9 mouse cellular contexts compared by ENCODE assay signal in genomic region chr5:99348257-99348849, GRCm38 (mm10).
DNase-seq lines count a peak whose midpoint lies in the region; ATAC-seq and TF ChIP-seq lines count a peak whose summit lies in the region.
"Had no signal": no experiment of that assay in that cellular context is flagged by ENCODE, and none has a peak within 500 bp of the region (broad histone marks: within the 10 kb centered on the region; RNA-seq: fewer than 3 reads in every experiment).

No protein-coding gene starts in this region.

- ATAC-seq in forebrain, postnatal 0 days = no peak
- ATAC-seq in forebrain, embryonic 11.5 days (replicated peaks; ENCODE audit: low FRiP score) = no peak
- no peak for ATAC-seq in megakaryocyte-erythroid progenitor cell, adult 5-6 weeks (replicated peaks; ENCODE audit: low FRiP score, low TSS enrichment, poor library complexity, severe bottlenecking)
- ATAC-seq in erythroblast, adult 5-6 weeks (replicated peaks; ENCODE audit: low FRiP score, poor library complexity, severe bottlenecking) = no peak

- H3K9ac ChIP-seq in forebrain, postnatal 0 days = no peak overlapping the region
- no peak overlapping the region for H3K9ac ChIP-seq in forebrain, embryonic 11.5 days (ENCODE audit: low read length)

- H3K4me3 ChIP-seq in forebrain, postnatal 0 days (ENCODE audit: low read depth, low read length) = no peak overlapping the region
- no peak overlapping the region for H3K4me3 ChIP-seq in forebrain, embryonic 11.5 days (ENCODE audit: low read depth, low read length)

- no peak for TF ChIP-seq CTCF in forebrain, postnatal 0 days (IDR thresholded peaks at IDR 0.05; ENCODE audit: low read depth)

- peak; percentile 30 for DNase-seq in forebrain, postnatal 0 days
- DNase-seq in forebrain, embryonic 11.5 days (ENCODE audit: low spot score) = no peak
- peak; percentile 67 for DNase-seq in urinary bladder, postnatal 14 days (ENCODE audit: low spot score)
- no peak for DNase-seq in urinary bladder, adult 2 months (ENCODE audit: low spot score)
- peak; percentile 80 to 81 for DNase-seq in heart, postnatal 36 days
- DNase-seq in frontal cortex, postnatal 14 days (ENCODE audit: low spot score in 2 of 2) = no peak

- no peak overlapping the region for H3K27ac ChIP-seq in forebrain, postnatal 0 days (ENCODE audit: low read depth, low read length)
- H3K27ac ChIP-seq in forebrain, embryonic 11.5 days (ENCODE audit: low read depth, low read length) = no peak overlapping the region
- H3K27ac ChIP-seq: kidney, postnatal 0 days had no signal

- no peaks in the 10 kb centered on the region; the same call in 1 of the 2 replicates for H3K4me1 ChIP-seq in forebrain, postnatal 0 days (ENCODE audit: insufficient read depth)
- H3K4me1 ChIP-seq in forebrain, embryonic 11.5 days (replicated peaks; ENCODE audit: control insufficient read depth, insufficient read depth, low read length) = no peaks in the 10 kb centered on the region

- intact Hi-C loops in heart, postnatal 36 days (cut with DNase I) = loop anchor here (5.0 kb wide), 2 partner anchors 129 to 229 kb away; no protein-coding TSS in a partner anchor

- no peaks in the 10 kb centered on the region for H3K27me3 ChIP-seq in forebrain, postnatal 0 days (ENCODE audit: insufficient read depth, low read length)
- no peaks in the 10 kb centered on the region for H3K27me3 ChIP-seq in forebrain, embryonic 11.5 days (ENCODE audit: control insufficient read depth, insufficient read depth, low read length)

- no peak overlapping the region for H3K4me2 ChIP-seq in forebrain, postnatal 0 days (ENCODE audit: low read depth)
- no peak overlapping the region for H3K4me2 ChIP-seq in forebrain, embryonic 11.5 days (ENCODE audit: low read depth, low read length, severe bottlenecking)

- no peaks in the 10 kb centered on the region for H3K36me3 ChIP-seq in forebrain, postnatal 0 days (ENCODE audit: insufficient read depth)
- H3K36me3 ChIP-seq in forebrain, embryonic 11.5 days (ENCODE audit: control insufficient read depth, insufficient read depth, low read length) = no peaks in the 10 kb centered on the region

- H3K9me3 ChIP-seq in forebrain, postnatal 0 days (ENCODE audit: low read length) = no peaks in the 10 kb centered on the region
- H3K9me3 ChIP-seq in forebrain, embryonic 11.5 days (ENCODE audit: control insufficient read depth, low read length) = no peaks in the 10 kb centered on the region

- WGBS in forebrain, postnatal 0 days = 65% methylated on average over 8 of the region's 8 CpGs
- WGBS in forebrain, embryonic 11.5 days = 88% methylated on average over 8 of the region's 8 CpGs

Comparison
In these comparisons a context has a peak if more than half of its experiments do, and no peak if none do; other contexts are left out.
1. DNase-seq: peak in forebrain, postnatal 0 days (single experiment), urinary bladder, postnatal 14 days (single experiment) and heart, postnatal 36 days (2 of 2); none in forebrain, embryonic 11.5 days (single experiment), urinary bladder, adult 2 months (single experiment) and frontal cortex, postnatal 14 days (0 of 2).